Mouse (Mus musculus) hindlimb bud, embryonic 11.5 days (tissue): ENCODE data around the gene Rnf39.
A peak's percentile ranks its signal among the peaks of the same experiment; 100 is the strongest.

ENCODE experiments used
- DNase-seq: peaks from one replicate; pipeline ENCODE4 v3.0.0-alpha.2; 2012; ENCODE audit warnings: low read depth, low spot score; ENCODE audit errors: extremely low spot score

Rnf39 gene

GRCm38 (mm10) chr17:36942791-36943471 is at the start of gene Rnf39:
Gene Rnf39 (plus strand): TSS chr17:36942918.
- DNase-seq = no peak

DNA sequence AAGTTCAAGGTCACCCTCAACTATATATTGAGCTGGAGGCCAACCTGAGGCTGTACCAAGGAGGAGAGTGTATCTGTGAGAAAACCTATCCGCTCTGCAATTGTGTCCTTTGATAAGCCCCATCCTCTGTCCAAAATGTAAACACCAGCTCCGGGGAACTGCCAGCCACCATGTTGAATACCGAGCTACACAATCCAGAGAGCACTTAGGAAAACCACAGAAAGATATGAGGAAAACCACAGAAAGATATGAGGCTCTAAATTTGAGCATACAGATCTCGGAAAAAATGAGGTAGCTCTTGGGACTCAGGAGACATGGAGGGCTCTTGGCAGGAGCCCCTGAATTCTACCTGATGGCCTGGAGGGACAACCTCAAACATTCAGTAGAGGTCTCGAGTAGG is 49.3 kb upstream of the Rnf39 start:
- DNase-seq = no peak

DNA sequence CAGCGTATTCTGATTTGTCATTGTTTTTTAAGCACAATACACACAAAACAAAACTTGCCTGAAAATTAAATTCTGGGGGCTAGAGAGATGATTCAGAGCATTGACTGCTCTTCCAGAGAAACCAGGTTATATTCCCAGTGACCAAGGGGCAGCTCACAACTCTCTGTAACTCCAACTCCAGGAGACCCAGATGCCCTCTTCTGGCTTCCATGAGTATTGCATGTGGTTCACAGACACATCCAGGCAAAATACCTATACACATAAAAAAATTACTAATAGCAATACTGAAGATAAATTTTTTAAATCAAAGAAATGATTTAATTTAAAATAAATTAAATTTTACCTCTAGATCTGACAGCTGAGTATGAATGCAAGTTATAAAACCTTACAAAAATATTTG is 46.1 kb upstream of the Rnf39 start:
- DNase-seq = peak; percentile 28

- no peak for DNase-seq
These were observed 45.7 kb upstream of the Rnf39 start for GRCm38 (mm10) chr17:36897065-36897464.

- no peak for DNase-seq
These were observed 45.0 kb upstream of the Rnf39 start, which contains the start of gene Trim31 for GRCm38 (mm10) chr17:36897552-36898205. Gene Trim31 (plus strand): TSS chr17:36898118.

- no peak for DNase-seq
These were observed 43.3 kb upstream of the Rnf39 start for GRCm38 (mm10) chr17:36899376-36899775.

DNA sequence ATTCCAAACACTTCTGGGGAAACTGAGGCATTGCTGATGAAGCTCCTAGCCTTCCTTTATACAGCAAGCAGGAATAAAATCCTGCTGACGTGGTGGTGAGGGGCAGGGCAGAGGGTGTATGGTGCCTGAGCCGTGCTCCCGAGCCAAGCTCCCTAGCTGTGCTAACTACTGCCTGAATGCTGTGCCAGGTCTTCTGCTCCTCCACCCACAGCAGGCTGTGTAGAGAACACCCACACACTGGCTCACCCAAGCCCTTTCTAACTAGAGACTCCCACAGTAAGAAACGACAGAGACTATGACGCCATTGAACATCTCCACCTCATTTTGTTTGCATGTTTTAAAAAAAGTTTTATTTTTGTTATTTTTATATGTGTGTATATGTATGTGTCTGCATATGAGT is 42.7 kb upstream of the Rnf39 start:
- DNase-seq = no peak

DNA sequence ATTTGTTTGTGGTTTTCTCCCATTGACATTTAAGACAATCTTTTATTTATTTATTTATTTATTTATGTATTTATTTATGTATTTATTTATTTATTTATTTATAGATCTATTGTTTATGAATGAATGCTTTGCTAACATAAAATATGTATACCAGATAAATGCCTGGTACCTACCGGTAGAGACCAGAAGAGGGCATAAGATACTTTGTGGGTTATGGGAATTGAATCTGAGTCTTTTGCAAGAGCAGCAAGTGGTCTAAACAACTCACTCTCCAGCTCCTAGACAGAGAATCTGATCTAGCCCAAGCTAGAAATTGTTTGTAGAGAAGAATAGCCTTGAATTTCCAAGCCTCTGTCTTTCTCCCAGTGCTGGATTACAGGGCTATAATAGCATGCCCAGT is 42.0 kb upstream of the Rnf39 start:
- DNase-seq = no peak

GRCm38 (mm10) chr17:36903651-36904050 is 39.1 kb upstream of the Rnf39 start:
- DNase-seq = no peak

DNA sequence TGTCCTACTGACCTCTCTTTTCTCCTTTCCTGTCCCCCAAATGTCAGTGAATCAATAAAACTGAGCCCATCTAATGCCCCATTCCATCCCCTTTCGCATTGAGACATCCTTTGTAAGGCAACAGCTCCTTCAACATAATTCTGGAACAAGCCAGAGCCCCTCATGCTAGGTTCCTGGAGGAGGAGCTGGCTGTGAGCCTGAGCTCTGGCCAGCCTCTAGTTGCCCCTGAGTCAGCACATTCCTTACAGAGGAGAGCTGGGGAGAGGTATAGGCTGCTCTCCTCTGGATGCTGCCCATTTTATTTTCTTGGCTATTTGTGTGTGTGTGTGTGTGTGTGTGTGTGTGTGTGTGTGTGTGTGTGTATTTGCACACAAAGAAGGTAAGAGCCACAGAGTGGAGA is 34.5 kb upstream of the Rnf39 start:
- DNase-seq = no peak

- DNase-seq = no peak
These were observed 32.9 kb upstream of the Rnf39 start for GRCm38 (mm10) chr17:36909802-36910201.

DNA sequence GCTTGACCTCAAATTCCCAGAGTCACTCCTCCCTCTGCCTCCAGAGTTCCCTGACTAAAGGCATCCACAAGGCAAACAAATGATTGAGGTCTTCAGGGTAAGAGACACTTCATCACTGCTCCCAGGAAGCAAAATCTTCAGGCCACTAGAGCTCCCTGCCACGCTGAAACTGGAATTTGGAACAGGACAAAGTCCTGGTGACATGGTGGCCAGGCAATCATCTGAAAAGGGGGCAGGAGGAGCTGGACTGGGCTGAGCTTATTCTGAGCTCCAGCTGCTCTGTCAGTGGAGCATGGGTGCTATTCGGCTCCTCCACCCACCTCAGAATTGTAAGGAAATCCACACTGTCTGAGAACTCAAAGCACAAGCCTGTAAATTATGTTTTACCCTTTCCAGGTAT is 30.7 kb upstream of the Rnf39 start:
- DNase-seq = no peak

- DNase-seq = peak; percentile 52
These were observed 28.6 kb upstream of the Rnf39 start for GRCm38 (mm10) chr17:36914108-36914507.

- peak; percentile 24 for DNase-seq
These were observed 27.6 kb upstream of the Rnf39 start for GRCm38 (mm10) chr17:36915076-36915475.

- DNase-seq = no peak
These were observed 22.5 kb upstream of the Rnf39 start for GRCm38 (mm10) chr17:36920239-36920638.

GRCm38 (mm10) chr17:36922715-36923114 is 20.0 kb upstream of the Rnf39 start:
- DNase-seq = no peak

DNA sequence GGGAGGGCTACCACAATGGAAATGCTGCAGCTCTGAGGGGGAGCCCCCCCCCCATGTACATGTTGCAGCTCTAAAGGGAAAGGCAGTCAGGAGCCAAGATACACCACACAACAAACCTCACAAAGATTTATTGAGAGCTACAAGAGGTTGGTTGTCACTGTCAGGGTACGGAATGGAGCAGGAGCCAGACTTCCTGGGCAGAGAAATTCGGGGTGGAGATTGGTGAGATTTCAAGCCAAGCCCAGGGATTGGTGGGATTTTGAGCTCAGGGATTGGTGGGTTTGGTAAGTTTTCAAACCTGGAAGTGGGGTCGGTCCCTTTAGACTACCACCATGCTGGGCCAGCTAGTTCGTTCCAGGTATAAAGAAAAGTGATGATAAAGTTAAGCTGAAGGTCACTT is 19.2 kb upstream of the Rnf39 start:
- no peak for DNase-seq

- no peak for DNase-seq
These were observed 15.1 kb upstream of the Rnf39 start for GRCm38 (mm10) chr17:36927496-36928120.

DNA sequence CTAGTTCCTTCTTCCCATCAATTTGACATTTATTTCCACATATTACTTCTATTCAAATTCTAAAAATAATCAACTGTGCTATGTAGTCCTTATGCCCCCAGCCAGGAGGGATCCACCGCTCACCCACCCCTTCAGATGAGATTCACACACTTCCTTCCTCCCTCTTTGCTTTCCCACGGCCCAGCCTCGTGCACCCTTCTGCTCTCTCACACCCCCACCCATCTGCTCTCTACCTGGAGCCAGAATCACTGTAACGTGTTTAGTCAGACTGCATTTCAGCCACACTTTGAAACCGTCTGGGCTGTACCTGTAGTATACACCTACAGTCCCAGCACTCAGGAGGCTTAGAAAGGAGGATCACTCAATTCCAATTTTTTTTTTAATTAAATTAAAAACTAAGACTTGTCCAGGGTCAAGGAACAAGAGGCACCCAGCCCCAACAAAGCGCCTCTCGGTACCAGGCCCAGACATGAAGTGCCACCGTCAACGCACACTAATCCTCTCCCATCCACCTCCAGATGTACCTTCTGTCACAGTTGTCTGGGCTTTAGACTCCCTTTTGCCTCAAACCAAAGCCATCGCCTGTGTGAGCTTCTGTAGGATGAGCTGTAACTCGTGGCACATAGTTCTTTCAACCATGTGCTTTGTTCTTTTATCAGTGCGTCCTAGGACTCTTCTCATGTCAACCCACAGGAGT is 13.3 kb upstream of the Rnf39 start:
- DNase-seq = no peak

DNA sequence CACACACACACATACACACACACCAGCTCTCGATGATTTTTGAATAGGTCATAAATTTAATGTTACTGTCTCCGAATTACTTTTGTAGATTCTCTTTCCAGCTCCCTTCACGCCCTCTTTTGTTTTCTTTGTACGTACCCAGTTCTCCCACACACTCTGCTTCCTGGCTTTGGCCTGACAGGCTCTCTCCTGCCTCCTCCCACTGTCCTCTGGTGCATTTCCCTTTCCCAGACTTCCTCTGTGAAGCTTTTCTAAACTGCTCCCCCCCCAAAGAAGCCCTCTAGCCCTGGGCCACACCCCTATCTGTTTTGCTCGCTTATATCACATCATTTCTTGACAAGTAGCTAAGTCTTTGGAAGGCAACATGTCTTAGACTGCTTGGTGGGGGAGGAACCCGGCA is 12.5 kb upstream of the Rnf39 start:
- DNase-seq = no peak

GRCm38 (mm10) chr17:36931130-36931529 is 11.6 kb upstream of the Rnf39 start:
- no peak for DNase-seq

DNA sequence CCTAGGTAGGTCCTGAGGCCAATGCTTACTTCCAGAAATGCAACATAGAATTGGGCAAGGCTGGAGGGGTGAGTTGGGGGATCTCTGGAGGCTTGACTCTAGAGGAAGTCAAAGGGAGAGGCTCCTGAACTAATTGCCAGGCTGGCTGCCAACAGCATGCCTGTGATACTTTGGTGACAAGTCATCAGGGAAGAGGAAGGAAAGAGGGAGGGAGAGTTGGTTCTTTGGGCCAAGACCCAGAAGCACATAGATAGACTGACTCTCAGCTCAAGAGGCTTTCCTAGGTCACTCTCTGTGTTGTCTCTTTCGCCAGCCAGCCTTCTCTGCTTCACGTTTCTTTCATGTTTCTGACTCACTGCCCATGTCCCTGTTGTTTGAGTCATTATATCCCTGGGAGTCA is 10.9 kb upstream of the Rnf39 start:
- DNase-seq = no peak
